Mouse (Mus musculus): ENCODE measurements at regions not wholly inside any gene's neighbourhood (a gene's known extent, or its start where the extent isn't known, plus 50 kb on each side); places are given as distances from the start of the nearest gene placed in this dataset.

GRCm38 (mm10) chr1:114287349-114287748, 1397.2 kb upstream of the Cntnap5a start:
- no peak for TF ChIP-seq CTCF (IDR thresholded peaks at IDR 0.05; ENCODE audit: borderline replicate concordance, extremely low read depth, insufficient read depth, insufficient read length)
- TF ChIP-seq POLR2A (IDR thresholded peaks at IDR 0.05; ENCODE audit: borderline replicate concordance, extremely low read depth, insufficient read depth, insufficient read length, poor library complexity, severe bottlenecking) = no peak
- DNase-seq (ENCODE audit: low read depth) = no peak

DNA sequence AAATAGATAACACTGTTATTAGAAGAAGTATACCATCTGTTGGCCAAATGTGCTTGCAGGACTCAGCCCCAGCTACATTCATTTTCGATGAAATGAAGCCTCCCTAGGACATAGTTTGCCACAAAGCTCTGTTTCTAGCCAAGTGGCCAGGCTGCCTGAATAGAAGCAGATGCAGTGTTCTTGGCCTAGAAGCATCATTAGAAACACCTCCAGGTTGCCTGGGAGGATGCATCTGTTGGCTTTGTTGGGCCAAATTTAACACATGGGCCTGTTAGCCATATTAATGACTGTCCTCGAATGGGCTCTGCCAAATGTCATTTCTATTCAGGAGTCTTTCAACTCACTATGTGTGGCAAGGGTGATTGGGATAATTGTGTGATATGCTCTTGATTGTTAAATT, 1354.0 kb upstream of the Cntnap5a start:
- TF ChIP-seq POLR2A (IDR thresholded peaks at IDR 0.05; ENCODE audit: borderline replicate concordance, extremely low read depth, insufficient read depth, insufficient read length, poor library complexity, severe bottlenecking) (no peak), CTCF (IDR thresholded peaks at IDR 0.05; ENCODE audit: borderline replicate concordance, extremely low read depth, insufficient read depth, insufficient read length) (no peak)
- DNase-seq (ENCODE audit: low read depth) = peak; percentile 78

GRCm38 (mm10) chr1:114358215-114358995, 1326.2 kb upstream of the Cntnap5a start:
- no peak for DNase-seq (ENCODE audit: low read depth)
- TF ChIP-seq CTCF (IDR thresholded peaks at IDR 0.05; ENCODE audit: borderline replicate concordance, extremely low read depth, insufficient read depth, insufficient read length) = no peak
- TF ChIP-seq POLR2A (IDR thresholded peaks at IDR 0.05; ENCODE audit: borderline replicate concordance, extremely low read depth, insufficient read depth, insufficient read length, poor library complexity, severe bottlenecking) = no peak

- DNase-seq (ENCODE audit: low read depth) = peak; percentile 23
- TF ChIP-seq POLR2A (IDR thresholded peaks at IDR 0.05; ENCODE audit: borderline replicate concordance, extremely low read depth, insufficient read depth, insufficient read length, poor library complexity, severe bottlenecking) (no peak), CTCF (IDR thresholded peaks at IDR 0.05; ENCODE audit: borderline replicate concordance, extremely low read depth, insufficient read depth, insufficient read length) (no peak)
These were observed 1292.5 kb upstream of the Cntnap5a start for GRCm38 (mm10) chr1:114392034-114392433.

Data from brain, embryonic 14.5 days (tissue).